Mouse (Mus musculus): Measurements from ENCODE around the gene Rab3gap2.
"Not testable (repeated sequence)": the region's sequence is repeated elsewhere in the genome, so short reads cannot be mapped to it uniquely, and the experiment has no call there.

Gene Rab3gap2

DNA sequence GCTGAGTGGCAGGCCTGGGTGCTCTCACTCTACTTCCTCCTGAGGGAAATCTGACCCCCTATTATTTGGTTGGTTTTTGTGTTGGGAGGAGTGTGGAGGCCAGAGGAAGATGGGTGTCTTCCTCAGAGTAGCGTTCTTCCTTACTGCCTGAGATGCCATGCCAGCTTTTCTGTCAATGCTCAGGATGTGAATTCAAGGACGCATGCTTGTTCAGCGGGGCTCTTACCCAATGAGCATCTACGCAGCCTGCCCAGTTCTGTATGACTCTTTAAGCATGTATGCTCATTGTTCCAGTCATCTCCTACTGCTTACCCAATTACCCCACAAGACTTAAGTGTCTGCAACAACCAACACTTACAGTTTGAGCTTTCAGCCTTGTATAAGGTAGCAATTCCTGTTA, 76.7 kb downstream of the Rab3gap2 start:
- DNase-seq (ENCODE audit: low read depth, low spot score), result no peak

DNA sequence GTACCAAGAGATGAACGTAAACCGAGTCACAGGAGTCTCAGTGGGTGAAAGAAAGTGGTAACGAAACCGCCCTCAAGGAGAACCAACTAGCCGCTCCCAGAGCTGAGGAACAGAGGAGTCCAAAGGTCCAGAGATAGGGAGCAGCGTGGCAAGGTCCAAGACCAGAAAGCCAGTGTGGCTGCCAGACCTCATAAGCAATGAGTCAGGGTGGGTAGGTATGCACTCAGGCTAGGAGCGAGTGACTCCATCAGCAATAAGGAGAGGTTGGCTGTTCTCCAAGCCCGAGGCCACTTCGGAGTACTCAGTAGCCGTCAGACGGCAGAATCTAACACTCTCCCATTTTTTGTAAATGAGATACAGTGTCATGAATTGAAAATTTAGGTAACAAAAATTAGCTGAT, 78.9 kb downstream of the Rab3gap2 start:
- DNase-seq (ENCODE audit: low read depth, low spot score), result no peak

- no peak for DNase-seq (ENCODE audit: low read depth, low spot score)
Measured at GRCm38 (mm10) chr1:185283247-185283646, 79.3 kb downstream of the Rab3gap2 start.

DNA sequence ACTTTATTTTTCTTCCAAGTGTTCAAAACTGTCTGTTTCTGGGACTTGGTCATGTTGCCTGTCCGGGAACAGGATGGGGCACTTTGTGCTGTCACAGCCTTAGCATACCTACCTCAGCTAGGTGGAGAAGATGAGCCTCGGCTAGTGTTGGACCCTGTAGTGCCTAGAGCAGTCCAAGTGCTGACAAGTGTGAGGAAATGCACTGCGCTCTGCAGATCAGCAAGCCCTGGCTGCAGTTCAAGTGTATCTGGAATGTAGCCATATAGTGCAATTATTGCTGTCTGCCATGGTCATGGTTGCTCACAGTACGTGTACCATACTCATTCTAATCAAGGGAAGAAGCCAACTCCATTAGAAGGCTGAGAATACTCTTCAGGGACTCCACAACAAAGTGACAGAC, 80.8 kb downstream of the Rab3gap2 start:
- DNase-seq (ENCODE audit: low read depth, low spot score), result no peak

DNA sequence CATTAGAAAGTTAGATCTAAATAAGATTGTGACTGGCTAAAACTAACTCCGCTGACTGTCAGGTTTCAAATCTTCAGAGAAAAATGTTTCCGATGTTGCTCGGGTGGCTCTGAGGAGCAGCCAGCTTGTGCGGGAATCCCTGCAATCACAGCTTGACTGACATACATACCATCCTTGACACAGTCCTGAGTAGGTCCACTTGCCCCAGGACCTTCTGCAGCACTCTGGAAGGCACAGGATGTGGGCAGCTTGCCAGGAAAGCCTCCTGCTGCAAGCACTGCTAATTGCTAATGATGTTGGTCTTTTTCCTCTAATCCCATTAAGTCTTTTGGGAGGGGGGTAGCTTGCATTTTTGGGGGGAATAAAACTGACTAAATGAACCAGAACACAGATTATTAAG, 81.3 kb downstream of the Rab3gap2 start:
- no peak for DNase-seq (ENCODE audit: low read depth, low spot score)

- no peak for DNase-seq (ENCODE audit: low read depth, low spot score)
Measured at GRCm38 (mm10) chr1:185287066-185287465, 83.1 kb downstream of the Rab3gap2 start.

- DNase-seq (ENCODE audit: low read depth, low spot score), result no peak
Measured at GRCm38 (mm10) chr1:185289231-185289630, 85.3 kb downstream of the Rab3gap2 start.

DNA sequence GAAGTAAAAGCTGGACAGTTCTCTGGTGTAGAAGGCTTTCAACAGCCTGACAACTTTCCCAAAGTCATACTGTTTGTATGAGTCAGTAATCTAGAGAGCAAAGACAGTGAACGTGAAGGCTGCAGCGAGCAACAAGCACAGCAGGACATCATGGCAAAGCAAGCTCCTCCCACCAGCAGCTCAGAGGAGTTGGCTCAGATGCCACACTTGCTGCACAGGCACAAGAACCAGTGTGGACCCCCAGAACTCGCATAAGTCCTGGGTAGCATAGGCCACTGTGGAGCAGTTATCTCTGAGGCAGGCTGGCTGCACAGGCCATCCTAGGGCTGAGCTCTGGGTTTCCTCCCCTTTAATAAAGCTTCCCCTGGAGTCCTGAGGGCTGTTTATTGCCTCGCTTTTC, 87.4 kb downstream of the Rab3gap2 start:
- no peak for DNase-seq (ENCODE audit: low read depth, low spot score)

DNA sequence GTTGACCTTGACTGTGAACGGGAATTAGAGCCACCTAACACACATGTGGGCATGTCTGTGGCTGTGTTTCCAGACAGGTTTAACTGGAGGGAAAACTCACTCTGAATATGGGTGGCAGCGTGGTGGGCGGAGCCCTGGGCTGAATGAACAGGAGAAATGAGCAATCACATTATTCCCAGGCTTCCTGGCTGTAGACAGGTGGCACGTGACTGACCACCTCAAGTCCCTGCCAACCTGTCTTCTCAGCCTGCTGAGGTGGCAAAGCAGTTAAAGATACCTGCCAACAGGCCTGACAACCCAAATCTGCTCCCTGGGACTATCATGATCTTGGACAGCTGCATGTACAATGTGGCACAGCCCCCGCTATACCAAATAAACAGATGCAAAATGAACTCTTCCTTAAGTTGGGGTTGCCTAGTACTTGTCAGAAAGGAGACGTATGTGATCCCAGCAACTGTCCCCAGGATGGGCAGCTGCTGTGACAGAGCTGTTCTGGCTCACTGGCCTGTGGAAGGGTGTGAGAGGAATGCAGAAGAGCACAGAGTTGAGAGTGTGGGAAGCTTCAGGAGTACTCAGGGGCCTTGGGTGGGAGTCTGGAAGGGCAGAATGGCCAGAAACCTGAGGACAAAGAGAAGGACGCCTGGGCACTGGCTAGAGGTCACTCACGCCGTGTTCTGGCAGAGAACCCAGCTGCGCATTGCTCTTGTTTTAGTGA, 88.9 kb downstream of the Rab3gap2 start:
- DNase-seq (ENCODE audit: low read depth, low spot score), result no peak

GRCm38 (mm10) chr1:185296850-185297249, 92.9 kb downstream of the Rab3gap2 start:
- DNase-seq (ENCODE audit: low read depth, low spot score), result no peak

DNA sequence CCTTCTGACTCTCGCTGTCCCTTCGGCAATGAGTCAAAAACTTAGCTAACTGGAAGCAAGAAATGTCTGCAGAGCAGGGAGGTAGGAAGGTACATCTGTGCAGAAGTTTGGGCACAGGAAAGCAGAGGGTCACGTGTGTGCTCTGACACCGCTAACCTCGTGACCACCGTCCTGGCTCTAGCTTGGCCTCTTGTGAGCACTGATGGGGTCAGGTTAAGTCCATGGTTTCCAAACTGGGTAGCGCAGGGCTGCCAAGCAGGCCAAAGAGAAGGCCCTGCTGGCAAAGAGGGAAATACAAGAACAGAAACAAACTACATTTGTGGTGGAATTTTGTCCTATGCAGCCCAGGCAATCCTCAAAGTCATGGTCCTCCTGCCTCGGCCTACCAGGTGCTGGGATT, 94.6 kb downstream of the Rab3gap2 start:
- DNase-seq (ENCODE audit: low read depth, low spot score), result no peak

- no peak for DNase-seq (ENCODE audit: low read depth, low spot score)
Measured at GRCm38 (mm10) chr1:185302816-185303215, 98.9 kb downstream of the Rab3gap2 start.

GRCm38 (mm10) chr1:185306836-185307235, 102.9 kb downstream of the Rab3gap2 start:
- no peak for DNase-seq (ENCODE audit: low read depth, low spot score)

DNA sequence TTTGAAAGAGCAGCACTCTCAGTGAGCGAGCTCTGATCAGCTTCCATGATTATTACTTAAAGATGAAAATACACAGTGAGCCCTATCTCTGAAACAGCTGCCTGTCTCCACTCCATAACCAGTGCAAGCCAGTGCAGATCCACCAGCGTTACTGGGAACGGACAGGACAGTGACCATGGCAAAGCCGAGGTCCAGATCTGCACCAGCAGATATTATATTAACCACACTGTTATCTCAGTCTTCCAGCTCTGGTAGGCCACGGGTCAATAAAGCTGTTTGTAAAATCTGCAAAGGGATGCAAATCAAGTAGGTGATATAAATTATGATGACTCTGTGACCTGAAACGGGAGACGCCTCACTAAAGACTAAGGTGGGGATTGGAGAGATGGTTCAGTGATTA, 103.7 kb downstream of the Rab3gap2 start:
- no peak for DNase-seq (ENCODE audit: low read depth, low spot score)

DNA sequence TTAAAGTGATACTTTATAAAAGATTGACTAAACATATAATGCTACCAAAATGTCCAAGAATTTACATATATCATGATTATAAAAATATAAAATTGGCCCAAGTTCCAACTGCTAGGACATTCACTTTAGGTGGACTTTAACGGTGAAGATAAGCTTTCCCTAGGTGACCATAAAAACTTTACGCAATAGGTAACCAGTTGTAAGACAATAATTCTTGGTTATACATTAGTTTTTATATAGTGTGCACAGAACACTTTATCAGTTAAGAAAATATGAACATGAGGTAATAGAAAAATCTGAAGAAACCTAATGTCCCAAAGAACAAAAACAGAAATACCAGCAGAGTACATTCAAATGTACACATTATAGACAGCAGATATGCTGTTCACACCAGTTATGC, 104.4 kb downstream of the Rab3gap2 start:
- DNase-seq (ENCODE audit: low read depth, low spot score), result no peak

- no peak for DNase-seq (ENCODE audit: low read depth, low spot score)
Measured at GRCm38 (mm10) chr1:185308908-185309307, 105.0 kb downstream of the Rab3gap2 start.

- DNase-seq (ENCODE audit: low read depth, low spot score), result no peak
Measured at GRCm38 (mm10) chr1:185311949-185312348, 108.0 kb downstream of the Rab3gap2 start.

DNA sequence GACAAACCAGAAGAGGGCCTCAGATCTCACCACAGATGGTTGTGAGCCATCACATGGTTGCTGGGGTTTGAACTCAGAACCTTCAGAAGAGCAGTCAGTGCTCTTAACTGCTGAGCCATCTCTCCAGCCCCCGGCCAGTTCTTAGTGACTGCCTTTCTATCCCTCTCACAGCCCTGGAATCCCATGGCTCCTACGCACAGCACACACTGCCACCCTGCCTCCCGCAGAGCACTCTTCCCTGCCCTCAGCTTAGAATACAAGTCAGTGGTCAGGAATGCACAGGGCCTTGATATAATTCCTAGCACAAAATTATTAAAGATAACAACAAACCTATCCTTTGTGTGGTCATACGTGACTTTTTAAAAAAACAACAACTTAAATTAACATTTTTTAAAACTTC, 110.6 kb downstream of the Rab3gap2 start:
- no peak for DNase-seq (ENCODE audit: low read depth, low spot score)

DNA sequence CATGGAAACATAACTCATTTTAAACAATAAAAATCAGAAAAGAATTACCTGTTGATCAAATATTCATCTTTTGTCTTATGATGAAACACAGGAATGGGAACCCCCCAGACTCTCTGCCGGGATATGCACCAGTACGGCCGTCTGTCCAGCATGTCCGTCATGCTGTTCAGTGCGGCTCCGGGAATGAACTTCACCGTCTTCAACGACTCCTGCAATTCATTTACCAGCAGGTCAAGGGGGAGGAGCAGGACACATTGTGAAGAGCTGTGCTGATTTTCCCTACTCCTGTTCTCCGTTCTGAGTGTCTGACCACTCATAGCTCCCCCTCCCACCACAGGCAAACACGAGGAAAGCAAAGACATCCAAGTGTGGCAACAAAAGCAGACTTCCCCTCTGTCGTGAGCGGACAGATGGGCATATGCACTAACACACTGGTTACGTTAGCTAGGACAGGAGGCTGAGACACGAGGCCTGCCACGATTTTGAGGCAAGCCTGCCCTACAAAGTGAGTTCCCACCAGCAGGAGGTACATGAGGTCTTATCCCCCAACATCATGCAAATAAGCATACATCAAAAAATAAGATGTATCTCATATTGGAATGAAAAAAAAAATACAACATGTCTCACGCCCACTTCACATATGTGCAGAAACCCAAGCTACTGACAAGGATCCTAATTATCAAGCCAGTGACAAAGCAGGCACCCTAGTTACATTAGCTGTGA, 112.1 kb downstream of the Rab3gap2 start:
- DNase-seq (ENCODE audit: low read depth, low spot score), result no peak

DNA sequence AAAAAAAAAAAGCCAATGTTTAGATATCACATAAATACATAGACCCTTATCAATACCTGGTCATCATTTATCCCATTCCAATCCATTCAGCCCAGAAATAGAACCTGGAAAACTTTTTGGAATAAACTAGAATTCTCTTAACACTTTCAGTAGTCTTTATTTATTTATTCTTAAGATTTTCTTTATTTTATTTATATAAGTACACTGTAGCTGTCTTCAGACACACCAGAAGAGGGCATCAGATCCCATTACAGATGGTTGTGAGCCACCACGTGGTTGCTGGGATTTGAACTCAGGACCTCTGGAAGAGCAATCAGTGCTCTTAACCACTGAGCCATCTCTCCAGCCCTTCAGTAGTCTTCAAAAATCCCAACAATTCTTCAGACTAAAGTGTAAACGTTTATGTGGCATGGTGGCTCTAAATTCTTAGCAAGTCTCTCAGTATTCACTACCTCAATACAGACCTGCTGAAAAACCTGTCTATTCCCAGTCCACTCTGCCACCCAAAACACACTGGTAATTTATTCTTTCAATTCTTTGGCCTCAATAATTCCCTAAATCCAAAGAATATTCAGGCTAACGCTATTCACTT, 123.9 kb downstream of the Rab3gap2 start:
- not testable (repeated sequence) for DNase-seq (ENCODE audit: low read depth, low spot score)

DNA sequence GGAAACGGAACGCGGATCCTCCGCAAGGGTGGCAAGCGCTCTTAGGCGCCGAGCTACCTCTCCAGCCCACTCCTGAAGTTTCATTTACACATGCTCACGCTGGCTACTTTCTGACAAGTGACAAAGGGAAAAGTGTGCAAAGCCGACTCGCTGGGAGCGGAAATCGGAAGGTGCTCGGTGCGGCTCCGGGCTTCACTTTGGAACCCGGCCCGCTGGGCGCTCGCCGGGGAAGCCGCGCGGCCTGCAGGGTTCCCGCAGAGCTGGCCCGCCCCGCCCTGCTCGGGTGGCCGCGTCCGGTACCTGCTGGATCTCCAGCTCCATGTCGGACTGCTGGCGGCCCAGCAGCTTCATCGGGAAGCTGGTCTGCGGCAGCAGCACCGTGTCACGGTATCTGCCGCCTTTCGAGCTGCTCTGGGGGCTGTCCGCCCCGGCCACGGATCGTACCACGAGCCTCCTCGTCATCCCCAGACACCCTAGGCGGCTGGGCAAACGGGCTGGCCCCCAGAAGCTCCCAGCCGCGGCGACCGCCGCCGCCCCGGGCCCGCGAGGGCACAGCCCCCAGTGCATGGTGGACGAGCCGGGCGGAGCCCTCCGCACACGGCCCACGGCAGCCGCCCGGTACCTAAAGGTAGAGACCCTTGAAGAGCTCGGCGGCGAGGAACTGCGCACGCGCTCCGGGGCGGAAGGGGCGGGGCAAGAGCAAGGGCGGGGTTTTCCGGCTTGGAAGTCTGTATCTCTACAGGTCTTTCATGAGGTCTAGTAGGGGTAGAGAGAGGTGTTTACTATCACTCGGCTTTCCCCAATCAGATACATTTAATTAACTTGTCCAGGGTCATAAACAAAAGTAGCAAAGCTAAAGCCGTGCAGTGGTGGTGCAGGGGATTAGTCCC, 125.0 kb downstream of the Rab3gap2 start, which contains the start of gene Iars2:
Iars2 (minus strand) TSS at position 676 of the 890 bp plus-strand sequence.
- peak; percentile 91 for DNase-seq (ENCODE audit: low read depth, low spot score)

- no peak for DNase-seq (ENCODE audit: low read depth, low spot score)
Measured at GRCm38 (mm10) chr1:185329851-185330250, 125.9 kb downstream of the Rab3gap2 start.

Measured in CD4-positive helper T cell, adult 2 months (primary cell).